Mouse (Mus musculus) forebrain, embryonic 10.5 days (tissue): ENCODE measurements around the gene Olfr1487. TPM values are rescaled to one million over a fixed set of nuclear protein-coding genes. Genes with fewer than 3 reads are reported as not detected.
"Not testable (repeated sequence)": the region's sequence is repeated elsewhere in the genome, so short reads cannot be mapped to it uniquely, and the experiment has no call there.

Source experiments
- DNase-seq: peaks from one replicate; pipeline ENCODE4 v3.0.0-alpha.2; 2017; ENCODE audit warnings: low spot score; ENCODE audit errors: extremely low spot score
- H3K27ac ChIP-seq: fragments of 300-500 bp; sonication (generic); 2 replicates; pipeline ENCODE4 v1.5.1; 2016; ENCODE audit warnings: mild to moderate bottlenecking
- H3K27me3 ChIP-seq: fragments of 300-500 bp; sonication (generic); 2 replicates; pipeline ENCODE4 v1.6.1; 2016; ENCODE audit warnings: mild to moderate bottlenecking; ENCODE audit not compliant: poor library complexity, severe bottlenecking
- H3K36me3 ChIP-seq: fragments of 300-500 bp; sonication (generic); replicated peaks from 2 replicates; pipeline ENCODE4 v1.6.1; 2016; ENCODE audit warnings: mild to moderate bottlenecking, moderate library complexity
- H3K4me1 ChIP-seq: fragments of 300-500 bp; sonication (generic); 2 replicates; pipeline ENCODE4 v1.6.1; 2016
- H3K4me3 ChIP-seq: fragments of 300-500 bp; sonication (generic); 2 replicates; pipeline ENCODE4 v1.5.1; 2016; ENCODE audit warnings: mild to moderate bottlenecking, moderate library complexity
- H3K9me3 ChIP-seq: fragments of 300-500 bp; sonication (generic); 2 replicates; pipeline ENCODE4 v1.6.1; 2016; ENCODE audit warnings: mild to moderate bottlenecking, moderate library complexity
- WGBS: fragments of 180-500 bp; shearing (Covaris S2); methylation state at CpG from one replicate; pipeline ENCODE4 v1.1.7; 2016; 5-methylcytosine and 5-hydroxymethylcytosine counted together
- microRNA-seq: library from miRNA; unstranded; fragments of <30 nt; microRNA quantifications from one replicate; pipeline ENCODE4, GENCODE M21; 2017
- polyA plus RNA-seq: library from polyadenylated mRNA; unstranded; fragments of >200 nt; fragmentation: Nextera tagmentation; extraction: Ambion mirVana; gene quantifications from 2 replicates; pipeline ENCODE4 v1.2.1, GENCODE M21; 2016

Olfr1487 gene
- polyA plus RNA-seq, result not detected in 2 replicates

DNA sequence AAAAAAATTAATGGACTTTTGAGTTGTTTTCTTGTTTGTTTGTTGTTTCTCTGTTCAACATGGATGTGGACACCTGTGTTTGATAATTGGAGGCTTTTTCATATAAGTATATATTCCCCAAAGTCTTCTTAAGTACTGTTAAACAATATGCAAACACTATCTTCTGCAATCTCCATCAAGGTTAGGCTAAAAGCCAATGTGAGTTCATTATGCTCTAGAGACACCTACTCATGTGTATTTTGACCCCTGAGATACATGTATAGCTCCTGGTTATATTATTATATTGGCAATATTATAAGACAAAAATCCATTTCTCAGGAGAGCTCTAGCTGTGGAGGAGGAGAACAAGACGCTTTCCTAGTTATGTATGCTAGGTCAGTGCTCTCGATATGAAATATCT lies at the start of gene Olfr1487:
TSS of gene Olfr1487 (plus strand) at position 301 of the 400 bp plus-strand sequence.
- 94% methylated on average over 2 of the region's 2 CpGs for WGBS
- not testable (repeated sequence) for H3K27me3 ChIP-seq, DNase-seq, H3K27ac ChIP-seq, H3K4me3 ChIP-seq, H3K36me3 ChIP-seq, H3K4me1 ChIP-seq
- peaks cover 24% of the 10 kb centered on the region for H3K9me3 ChIP-seq

- H3K9me3 ChIP-seq, result peaks cover 29% of the 10 kb centered on the region
- no peak for DNase-seq
- no peak within 1 kb of the TSS for H3K4me3 ChIP-seq
- H3K4me1 ChIP-seq, result no peaks in the 10 kb centered on the region
- no peaks in the 10 kb centered on the region for H3K27me3 ChIP-seq
- no peak within 1 kb of the TSS for H3K27ac ChIP-seq
- WGBS, result 89% methylated on average over 1 of the region's 1 CpGs
- no peaks in the 10 kb centered on the region for H3K36me3 ChIP-seq
Observed at GRCm38 (mm10) chr19:13583211-13583610, 34.0 kb upstream of the Olfr1487 start, which contains the start of gene Olfr1484. Olfr1484 (plus strand) TSS chr19:13583511.

- no peak within 1 kb of the TSS for H3K4me3 ChIP-seq
- H3K27ac ChIP-seq, result no peak within 1 kb of the TSS
- DNase-seq, result no peak
- no peaks in the 10 kb centered on the region for H3K36me3 ChIP-seq
- H3K9me3 ChIP-seq, result peaks cover 31% of the 10 kb centered on the region
- no peaks in the 10 kb centered on the region for H3K4me1 ChIP-seq
- no peaks in the 10 kb centered on the region for H3K27me3 ChIP-seq
- WGBS, result 83% methylated on average over 1 of the region's 1 CpGs
Observed at GRCm38 (mm10) chr19:13631321-13631720, 14.1 kb downstream of the Olfr1487 start, which contains the start of gene Olfr1489. Olfr1489 (plus strand) TSS chr19:13631621.

- 79% methylated on average over 1 of the region's 1 CpGs for WGBS
- Histone ChIP-seq H3K36me3 (no peaks in the 10 kb centered on the region), H3K4me1 (no peaks in the 10 kb centered on the region), H3K27me3 (no peaks in the 10 kb centered on the region), H3K27ac (no peak within 1 kb of the TSS), H3K4me3 (no peak within 1 kb of the TSS), H3K9me3 (peaks cover 21% of the 10 kb centered on the region)
- DNase-seq, result no peak
Observed at GRCm38 (mm10) chr19:13650791-13651190, 33.6 kb downstream of the Olfr1487 start, which contains the start of gene Olfr1490. Olfr1490 (plus strand) TSS chr19:13651091.

Small RNAs within 50 kb of the gene (microRNA-seq; reads per million reads assigned to microRNA genes)
- gene Gm22323, result not detected
- not detected for gene Gm23931

Other genes starting within 250 kb of the Olfr1487 start
- not detected in 2 replicates for gene Olfr1469, start 209.5 kb upstream of the Olfr1487 start, polyA plus RNA-seq
- not detected in 2 replicates for gene Olfr1471, start 174.0 kb upstream of the Olfr1487 start, polyA plus RNA-seq
- gene Olfr1472, start 161.3 kb upstream of the Olfr1487 start, polyA plus RNA-seq, result not detected in 2 replicates
- gene Olfr1474, start 147.8 kb upstream of the Olfr1487 start, polyA plus RNA-seq, result not detected in 2 replicates
- gene Olfr1475, start 137.2 kb upstream of the Olfr1487 start, polyA plus RNA-seq, result not detected in 2 replicates
- gene Olfr1477, start 116.8 kb upstream of the Olfr1487 start, polyA plus RNA-seq, result not detected in 2 replicates
- not detected in 2 replicates for gene Olfr1480, start 89.5 kb upstream of the Olfr1487 start, polyA plus RNA-seq
- gene Olfr1484, start 33.9 kb upstream of the Olfr1487 start, polyA plus RNA-seq, result not detected in 2 replicates
- gene Olfr1489, start 14.2 kb downstream of the Olfr1487 start, polyA plus RNA-seq, result not detected in 2 replicates
- gene Olfr1490, start 33.7 kb downstream of the Olfr1487 start, polyA plus RNA-seq, result not detected in 2 replicates
- not detected in 2 replicates for gene Olfr1491, start 79.9 kb downstream of the Olfr1487 start, polyA plus RNA-seq
- gene Olfr1493-ps1, start 105.9 kb downstream of the Olfr1487 start, polyA plus RNA-seq, result not detected in 2 replicates
- gene Olfr1494, start 122.4 kb downstream of the Olfr1487 start, polyA plus RNA-seq, result not detected in 2 replicates
- not detected in 2 replicates for gene Olfr1495, start 147.2 kb downstream of the Olfr1487 start, polyA plus RNA-seq
- gene Olfr1496, start 160.5 kb downstream of the Olfr1487 start, polyA plus RNA-seq, result not detected in 2 replicates
- gene Olfr1497, start 180.8 kb downstream of the Olfr1487 start, polyA plus RNA-seq, result not detected in 2 replicates
- gene Olfr1499, start 202.1 kb downstream of the Olfr1487 start, polyA plus RNA-seq, result not detected in 2 replicates
- gene Olfr1500, start 213.1 kb downstream of the Olfr1487 start, polyA plus RNA-seq, result not detected in 2 replicates
- gene Olfr1501, start 233.3 kb downstream of the Olfr1487 start, polyA plus RNA-seq, result not detected in 2 replicates
- not detected in 2 replicates for gene Olfr1502, start 244.4 kb downstream of the Olfr1487 start, polyA plus RNA-seq